Mouse (Mus musculus): ENCODE results near the gene Rnf166. TPM values are rescaled to one million over a fixed set of nuclear protein-coding genes. Genes with fewer than 3 reads are reported as not detected.

Gene Rnf166
- polyA plus RNA-seq, 1 experiment from 2014 or later = 32.6 TPM

DNA sequence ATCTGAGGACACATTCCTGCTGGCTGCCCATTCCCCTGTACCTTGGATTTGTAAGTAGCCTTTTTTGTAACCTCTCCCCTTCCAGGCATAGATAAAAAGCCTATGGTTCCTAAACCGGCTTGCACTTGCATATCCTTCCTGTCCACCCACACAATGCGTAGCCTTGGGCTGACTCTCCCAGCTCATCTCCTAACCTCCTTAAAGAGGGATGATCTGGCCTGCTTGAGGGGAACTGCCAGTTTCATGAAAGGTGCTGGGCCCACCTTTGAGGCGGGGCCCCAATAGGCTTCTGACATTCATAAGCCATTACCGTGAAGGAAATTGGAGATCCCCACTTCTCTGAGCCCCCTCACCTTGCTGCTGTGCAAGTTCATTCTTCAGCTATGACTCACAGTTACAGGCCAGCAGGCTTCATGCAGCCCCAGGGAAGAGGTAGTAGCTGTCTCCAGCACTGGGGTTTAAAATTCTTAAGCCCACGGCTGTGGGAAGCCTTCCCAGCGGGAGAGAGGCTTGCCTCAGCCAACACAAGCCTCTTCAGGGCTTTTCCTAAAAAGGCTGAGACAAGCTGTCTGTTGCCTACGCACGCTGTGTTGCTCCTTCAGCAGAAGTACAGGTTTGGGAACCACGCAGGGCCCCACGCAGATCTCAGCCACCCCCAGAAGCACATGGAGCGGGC lies 14.3 kb downstream of the Rnf166 start:
- no peaks in the 10 kb centered on the region for H3K9me3 ChIP-seq (ENCODE audit: control insufficient read depth, low read length)
- peaks cover 10% of the 10 kb centered on the region for H3K4me1 ChIP-seq (replicated peaks; ENCODE audit: control insufficient read depth, insufficient read depth, low read length)
- peaks cover 54% of the 10 kb centered on the region for H3K27me3 ChIP-seq (ENCODE audit: control insufficient read depth, insufficient read depth, low read length)
- H3K9ac ChIP-seq = no peak overlapping the region
- peaks cover 12% of the 10 kb centered on the region for H3K36me3 ChIP-seq (replicated peaks; ENCODE audit: control insufficient read depth, insufficient read depth)
- no peak overlapping the region for H3K4me3 ChIP-seq (replicated peaks; ENCODE audit: low read length)
- WGBS = 62% methylated on average over 11 of the region's 11 CpGs
- DNase-seq (ENCODE audit: low spot score) = no peak
- no peak overlapping the region for H3K27ac ChIP-seq
- no peak for ATAC-seq (ENCODE audit: low FRiP score)
- no peak overlapping the region for H3K4me2 ChIP-seq (replicated peaks)

DNA sequence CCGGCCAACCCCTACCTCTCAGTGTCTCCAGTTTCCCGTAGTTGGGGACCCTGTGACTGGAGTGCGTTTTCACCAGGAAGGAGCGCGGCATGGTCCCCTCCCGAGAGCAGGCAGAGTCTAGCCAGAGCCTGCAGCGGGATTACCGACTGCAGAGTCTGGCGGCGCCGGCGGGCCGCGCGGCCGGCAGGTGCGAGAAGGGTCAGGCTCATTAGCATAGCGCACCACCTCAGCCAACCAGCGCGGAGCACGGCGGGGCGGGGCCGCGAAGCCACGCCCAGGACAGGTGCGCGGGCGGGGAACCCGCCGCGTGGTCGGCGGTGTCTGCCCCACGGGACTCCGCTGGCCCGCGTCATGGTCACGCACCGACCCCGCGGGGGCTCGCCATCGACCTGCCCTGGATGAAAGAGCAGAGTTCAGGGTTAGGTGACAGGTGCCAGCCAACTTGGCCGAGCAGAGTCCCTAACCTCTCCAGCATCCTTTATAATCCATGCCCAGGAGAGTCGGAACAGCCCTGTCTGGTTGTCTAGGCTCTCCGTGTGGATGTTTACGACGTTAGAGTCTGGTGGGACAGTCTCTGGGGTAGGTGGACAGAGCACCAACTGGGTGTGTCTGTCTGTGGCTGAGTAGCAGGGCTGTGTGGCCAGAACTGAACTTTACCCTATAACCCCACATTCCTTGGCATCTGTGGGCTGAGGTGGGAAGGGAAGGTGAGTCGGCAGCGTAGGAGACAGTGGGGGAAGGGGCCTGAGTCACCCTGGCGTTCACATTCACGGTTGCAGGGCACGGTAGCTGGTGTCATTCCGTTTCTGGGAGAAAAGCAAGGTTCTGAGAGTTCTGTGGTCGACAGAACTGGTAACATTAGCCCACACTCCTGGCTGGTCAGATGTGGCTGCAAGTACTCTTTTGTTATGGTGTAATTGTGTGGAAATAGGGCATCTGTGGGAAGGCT lies 15.1 kb downstream of the Rnf166 start, which contains the start of gene Snai3:
Gene Snai3, minus strand, starts transcription at position 210 of the 949 bp plus-strand sequence.
- Histone ChIP-seq H3K27ac (no peak within 1 kb of the TSS), H3K9ac (peak within 1 kb of the TSS; percentile 39), H3K4me3 (replicated peaks; ENCODE audit: low read length) (peak within 1 kb of the TSS; percentile 32), H3K9me3 (ENCODE audit: control insufficient read depth, low read length) (no peaks in the 10 kb centered on the region), H3K4me1 (replicated peaks; ENCODE audit: control insufficient read depth, insufficient read depth, low read length) (peaks cover 10% of the 10 kb centered on the region), H3K4me2 (replicated peaks) (peak within 1 kb of the TSS; percentile 68), H3K27me3 (ENCODE audit: control insufficient read depth, insufficient read depth, low read length) (peaks cover 54% of the 10 kb centered on the region), H3K36me3 (replicated peaks; ENCODE audit: control insufficient read depth, insufficient read depth) (0 out of 2 replicates have a peak, but pooled peaks cover 4% of the 10 kb centered on the region)
- ATAC-seq (ENCODE audit: low FRiP score) (no peak; the same call in 1 of the 2 replicates), DNase-seq (ENCODE audit: low spot score) (peak; percentile 33)
- WGBS = 2% methylated on average over 56 of the region's 56 CpGs

DNA sequence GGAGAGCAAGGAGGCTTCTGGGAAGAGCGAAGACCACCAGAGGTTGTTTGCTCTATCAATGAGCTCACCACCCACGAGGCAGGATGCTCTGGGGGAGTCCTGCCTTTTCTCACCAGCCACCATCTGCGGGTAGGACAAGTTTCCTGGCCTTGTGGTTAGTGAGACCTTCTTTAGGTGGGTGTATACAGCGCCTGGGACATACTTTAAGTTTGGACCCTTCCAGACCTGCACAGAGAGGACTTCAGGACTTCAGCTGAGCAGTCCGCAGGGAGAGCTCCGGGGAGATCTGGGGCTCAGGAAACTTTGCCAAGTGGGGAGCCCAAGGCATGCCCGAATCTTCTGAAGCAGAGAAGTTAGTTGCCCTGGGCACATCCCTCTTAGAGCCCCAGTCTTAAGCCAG lies 15.9 kb downstream of the Rnf166 start:
- ATAC-seq (ENCODE audit: low FRiP score) (no peak), DNase-seq (ENCODE audit: low spot score) (no peak)
- Histone ChIP-seq H3K9me3 (ENCODE audit: control insufficient read depth, low read length) (no peaks in the 10 kb centered on the region), H3K4me1 (replicated peaks; ENCODE audit: control insufficient read depth, insufficient read depth, low read length) (peaks cover 10% of the 10 kb centered on the region), H3K36me3 (replicated peaks; ENCODE audit: control insufficient read depth, insufficient read depth) (no peaks in the 10 kb centered on the region), H3K4me3 (replicated peaks; ENCODE audit: low read length) (peak overlapping the region; percentile 32), H3K27me3 (ENCODE audit: control insufficient read depth, insufficient read depth, low read length) (peaks cover 54% of the 10 kb centered on the region), H3K4me2 (replicated peaks) (peak overlapping the region; percentile 68), H3K9ac (no peak overlapping the region), H3K27ac (no peak overlapping the region)
- 28% methylated on average over 7 of the region's 7 CpGs for WGBS

DNA sequence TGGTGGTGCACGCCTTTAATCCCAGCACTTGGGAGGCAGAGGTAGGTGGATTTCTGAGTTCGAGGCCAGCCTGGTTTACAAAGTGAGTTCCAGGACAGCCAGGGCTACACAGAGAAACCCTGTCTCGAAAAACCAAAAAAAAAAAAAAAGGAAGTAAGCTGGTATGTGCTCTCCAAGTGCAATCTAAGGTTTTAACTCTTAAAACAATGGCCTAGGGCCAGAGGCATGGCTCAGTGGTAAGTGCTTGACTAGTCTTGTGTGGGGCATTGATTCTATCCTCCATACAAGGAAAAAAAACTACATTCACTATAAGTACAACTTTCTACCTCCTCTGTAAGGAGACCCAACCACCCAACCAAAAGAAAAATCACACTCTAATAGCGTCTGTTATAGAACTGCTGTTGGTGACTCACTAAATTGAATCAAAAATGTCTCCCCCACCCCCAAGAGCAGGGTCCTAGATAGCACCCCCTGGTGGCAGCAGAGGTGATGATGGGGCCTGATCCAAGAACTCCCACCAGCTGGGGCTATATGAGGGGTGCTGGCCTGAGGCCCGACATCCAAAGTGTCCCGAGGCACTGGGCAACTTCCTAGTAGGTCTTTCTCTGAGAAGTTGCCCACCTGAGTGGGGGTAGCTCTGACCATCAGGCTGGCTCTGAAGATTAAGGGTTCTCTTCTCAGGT lies 16.5 kb downstream of the Rnf166 start:
- H3K27ac ChIP-seq = no peak overlapping the region
- peaks cover 54% of the 10 kb centered on the region for H3K27me3 ChIP-seq (ENCODE audit: control insufficient read depth, insufficient read depth, low read length)
- WGBS = 57% methylated on average over 5 of the region's 6 CpGs
- no peak overlapping the region for H3K4me2 ChIP-seq (replicated peaks)
- DNase-seq (ENCODE audit: low spot score) (no peak), ATAC-seq (ENCODE audit: low FRiP score) (no peak)
- H3K9me3 ChIP-seq (ENCODE audit: control insufficient read depth, low read length) = no peaks in the 10 kb centered on the region
- peaks cover 10% of the 10 kb centered on the region for H3K4me1 ChIP-seq (replicated peaks; ENCODE audit: control insufficient read depth, insufficient read depth, low read length)
- H3K4me3 ChIP-seq (replicated peaks; ENCODE audit: low read length) = no peak overlapping the region
- no peak overlapping the region for H3K9ac ChIP-seq
- H3K36me3 ChIP-seq (replicated peaks; ENCODE audit: control insufficient read depth, insufficient read depth) = no peaks in the 10 kb centered on the region

DNA sequence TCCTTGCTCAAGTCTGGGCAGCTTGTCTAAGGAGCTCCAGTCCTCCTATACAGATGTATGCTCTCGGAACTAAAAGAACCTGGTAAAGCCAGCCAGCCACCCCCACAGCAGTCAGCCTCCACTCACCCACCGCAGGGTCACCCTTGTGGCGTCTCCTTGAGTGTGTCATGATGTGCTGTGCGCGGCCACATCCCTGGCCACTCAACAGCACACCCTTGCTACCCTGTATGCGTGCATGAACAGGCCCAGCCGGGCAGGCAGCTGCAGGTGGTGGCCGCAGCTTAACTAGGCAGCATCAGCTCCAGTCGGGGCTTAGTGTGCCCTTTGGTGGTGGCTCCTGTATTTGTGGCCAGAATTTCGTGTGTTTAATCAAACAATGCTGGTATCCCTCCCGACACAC lies 18.7 kb downstream of the Rnf166 start:
- no peak for ATAC-seq (ENCODE audit: low FRiP score)
- H3K4me2 ChIP-seq (replicated peaks) = no peak overlapping the region
- H3K9ac ChIP-seq = no peak overlapping the region
- H3K27ac ChIP-seq = no peak overlapping the region
- no peaks in the 10 kb centered on the region for H3K9me3 ChIP-seq (ENCODE audit: control insufficient read depth, low read length)
- H3K4me3 ChIP-seq (replicated peaks; ENCODE audit: low read length) = no peak overlapping the region
- H3K27me3 ChIP-seq (ENCODE audit: control insufficient read depth, insufficient read depth, low read length) = peaks cover 47% of the 10 kb centered on the region
- H3K4me1 ChIP-seq (replicated peaks; ENCODE audit: control insufficient read depth, insufficient read depth, low read length) = peaks cover 10% of the 10 kb centered on the region
- H3K36me3 ChIP-seq (replicated peaks; ENCODE audit: control insufficient read depth, insufficient read depth) = no peaks in the 10 kb centered on the region
- no peak for DNase-seq (ENCODE audit: low spot score)
- WGBS = 80% methylated on average over 11 of the region's 11 CpGs

DNA sequence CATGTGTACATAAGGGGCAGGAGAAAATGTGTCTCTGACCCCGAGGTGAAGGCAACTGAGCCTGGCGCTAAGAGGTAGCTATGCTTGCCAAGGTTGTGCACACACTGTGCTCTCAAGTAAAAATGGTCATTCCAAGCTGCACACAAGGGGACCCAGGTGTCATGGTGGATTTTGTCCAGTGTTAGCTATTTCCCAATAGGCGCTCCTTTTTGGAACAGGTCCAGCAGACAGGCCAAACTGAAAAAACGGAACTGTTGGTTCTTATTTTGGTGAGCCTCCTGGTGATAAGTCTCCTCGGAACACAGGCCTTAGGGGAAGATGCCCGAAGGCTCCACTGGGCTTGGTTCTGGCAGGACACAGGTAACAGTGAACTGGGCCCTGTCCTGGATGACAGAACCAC lies 21.5 kb downstream of the Rnf166 start:
- Histone ChIP-seq H3K4me1 (replicated peaks; ENCODE audit: control insufficient read depth, insufficient read depth, low read length) (no peaks in the 10 kb centered on the region), H3K9ac (no peak overlapping the region), H3K9me3 (ENCODE audit: control insufficient read depth, low read length) (no peaks in the 10 kb centered on the region), H3K36me3 (replicated peaks; ENCODE audit: control insufficient read depth, insufficient read depth) (no peaks in the 10 kb centered on the region), H3K4me3 (replicated peaks; ENCODE audit: low read length) (no peak overlapping the region), H3K27ac (no peak overlapping the region), H3K27me3 (ENCODE audit: control insufficient read depth, insufficient read depth, low read length) (peaks cover 19% of the 10 kb centered on the region), H3K4me2 (replicated peaks) (no peak overlapping the region)
- DNase-seq (ENCODE audit: low spot score) = no peak
- no peak for ATAC-seq (ENCODE audit: low FRiP score)
- 92% methylated on average over 6 of the region's 6 CpGs for WGBS

DNA sequence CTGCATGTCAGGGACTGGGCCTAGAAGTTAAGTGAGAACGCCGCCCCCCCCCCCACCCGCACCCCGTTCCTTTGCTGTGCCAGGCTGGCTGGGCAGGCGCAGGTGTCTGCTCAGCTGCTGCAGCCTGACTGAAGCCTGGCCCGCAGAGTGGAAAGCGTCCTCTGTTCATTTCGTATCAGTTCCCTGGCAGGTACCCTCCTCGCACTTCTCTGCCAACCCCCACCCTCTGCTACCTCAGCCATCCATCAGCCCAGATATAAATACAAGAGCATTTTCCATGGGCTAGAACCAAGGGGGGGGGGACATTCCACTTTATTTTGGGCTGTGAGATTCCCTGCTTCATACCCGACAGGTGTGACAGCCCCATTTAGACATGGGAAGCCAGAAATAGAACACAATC lies 23.7 kb downstream of the Rnf166 start:
- Histone ChIP-seq H3K4me1 (replicated peaks; ENCODE audit: control insufficient read depth, insufficient read depth, low read length) (no peaks in the 10 kb centered on the region), H3K9ac (no peak overlapping the region), H3K4me2 (replicated peaks) (no peak overlapping the region), H3K4me3 (replicated peaks; ENCODE audit: low read length) (no peak overlapping the region), H3K27ac (no peak overlapping the region), H3K9me3 (ENCODE audit: control insufficient read depth, low read length) (no peaks in the 10 kb centered on the region), H3K36me3 (replicated peaks; ENCODE audit: control insufficient read depth, insufficient read depth) (no peaks in the 10 kb centered on the region), H3K27me3 (ENCODE audit: control insufficient read depth, insufficient read depth, low read length) (0 out of 2 replicates have a peak, but pooled peaks cover 1% of the 10 kb centered on the region)
- 92% methylated on average over 10 of the region's 10 CpGs for WGBS
- ATAC-seq (ENCODE audit: low FRiP score) (no peak), DNase-seq (ENCODE audit: low spot score) (no peak)

DNA sequence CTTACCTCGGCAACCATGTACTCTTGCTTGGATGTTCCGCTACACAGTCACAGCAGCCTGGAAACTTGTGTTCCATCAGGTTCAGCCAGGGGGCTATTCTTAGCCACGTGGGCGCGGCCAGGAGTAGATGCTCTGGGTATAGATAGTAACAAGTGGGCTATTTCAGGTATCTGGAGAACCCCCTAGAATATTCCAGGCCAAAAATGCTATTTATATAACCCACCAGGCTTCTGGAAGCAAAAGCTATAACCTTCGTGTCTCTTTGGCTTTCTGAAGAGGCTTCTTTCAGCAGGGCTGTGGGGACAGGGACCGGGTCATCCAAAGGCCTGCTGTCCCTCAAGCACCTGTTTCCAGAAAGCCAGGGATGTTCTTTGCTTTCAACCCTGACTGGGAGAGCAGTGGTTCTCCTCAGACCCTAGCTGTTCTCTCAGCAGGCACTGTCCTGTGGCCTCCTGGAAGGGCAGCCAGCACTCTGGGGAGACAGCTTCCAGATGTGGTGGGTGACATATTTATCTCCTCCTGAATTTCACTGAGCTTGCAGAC lies 24.6 kb downstream of the Rnf166 start:
- ATAC-seq (ENCODE audit: low FRiP score) (no peak), DNase-seq (ENCODE audit: low spot score) (no peak)
- Histone ChIP-seq H3K9ac (no peak overlapping the region), H3K4me3 (replicated peaks; ENCODE audit: low read length) (no peak overlapping the region), H3K4me2 (replicated peaks) (no peak overlapping the region), H3K9me3 (ENCODE audit: control insufficient read depth, low read length) (no peaks in the 10 kb centered on the region), H3K36me3 (replicated peaks; ENCODE audit: control insufficient read depth, insufficient read depth) (no peaks in the 10 kb centered on the region), H3K27me3 (ENCODE audit: control insufficient read depth, insufficient read depth, low read length) (no peaks in the 10 kb centered on the region), H3K27ac (no peak overlapping the region), H3K4me1 (replicated peaks; ENCODE audit: control insufficient read depth, insufficient read depth, low read length) (no peaks in the 10 kb centered on the region)
- 89% methylated on average over 7 of the region's 7 CpGs for WGBS

Data from hindbrain, embryonic 14.5 days (tissue).